Mouse (Mus musculus) G1E-ER4 (cell line): Measurements from ENCODE around the gene Fam83d. TPM values are rescaled to one million over a fixed set of nuclear protein-coding genes. Genes with fewer than 3 reads are reported as not detected.

Experiments used
- GATA1 ChIP-seq: IDR thresholded peaks from one replicate; pipeline ENCODE4 v1.8.0; 2012; ENCODE audit warnings: low read length, inconsistent platforms
- polyA plus RNA-seq: library from polyadenylated mRNA; stranded (reverse); fragments of >175 nt; gene quantifications from 2 replicates; pipeline ENCODE4 v1.2.3, GENCODE M21; 2012

The Fam83d gene
- polyA plus RNA-seq, 1 experiment, result 6.7 TPM

DNA sequence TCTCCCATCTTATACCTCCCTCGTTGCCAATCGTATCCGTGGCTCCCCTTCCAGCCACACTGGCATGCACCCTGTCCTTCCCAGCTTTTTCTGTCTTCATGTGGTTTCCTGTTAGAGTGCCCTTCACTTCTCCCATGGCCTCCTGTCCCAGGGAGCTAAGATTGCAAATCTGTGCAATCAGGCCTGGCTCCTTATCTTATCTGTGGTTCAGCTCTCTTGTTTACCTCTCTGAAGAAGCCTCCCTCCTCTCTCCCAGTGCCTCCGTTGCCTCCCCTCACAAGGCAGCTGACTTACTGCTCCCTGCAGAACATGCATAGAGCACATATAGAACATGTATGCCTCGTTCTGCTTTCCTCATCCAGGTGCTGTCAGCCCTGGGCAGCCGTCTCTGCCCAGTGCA lies 9.6 kb downstream of the Fam83d start:
- TF ChIP-seq GATA1, result no peak

DNA sequence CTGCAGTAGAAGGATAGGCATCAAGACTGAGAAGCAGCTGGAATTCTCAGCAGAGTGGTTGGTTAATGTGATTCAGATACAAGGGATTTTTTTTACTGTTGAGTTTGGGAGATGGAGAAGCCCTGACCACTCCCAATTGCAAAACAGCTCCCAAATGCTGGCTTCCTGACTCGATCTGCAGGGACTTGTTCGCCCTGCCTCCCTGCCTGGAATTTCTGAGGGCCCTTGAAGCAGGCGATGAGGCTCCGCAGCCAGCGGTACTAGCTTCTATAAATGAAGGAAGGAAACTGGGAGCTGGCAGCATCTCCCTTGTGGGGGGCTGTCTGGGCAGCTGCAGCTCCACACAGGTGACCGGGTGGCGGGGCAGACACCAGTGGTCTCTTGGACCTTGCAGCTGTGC lies 10.5 kb downstream of the Fam83d start:
- no peak for TF ChIP-seq GATA1

GRCm38 (mm10) chr2:158781126-158781525 lies 13.2 kb downstream of the Fam83d start:
- no peak for TF ChIP-seq GATA1

GRCm38 (mm10) chr2:158786927-158787795 lies 19.3 kb downstream of the Fam83d start:
- TF ChIP-seq GATA1, result no peak

DNA sequence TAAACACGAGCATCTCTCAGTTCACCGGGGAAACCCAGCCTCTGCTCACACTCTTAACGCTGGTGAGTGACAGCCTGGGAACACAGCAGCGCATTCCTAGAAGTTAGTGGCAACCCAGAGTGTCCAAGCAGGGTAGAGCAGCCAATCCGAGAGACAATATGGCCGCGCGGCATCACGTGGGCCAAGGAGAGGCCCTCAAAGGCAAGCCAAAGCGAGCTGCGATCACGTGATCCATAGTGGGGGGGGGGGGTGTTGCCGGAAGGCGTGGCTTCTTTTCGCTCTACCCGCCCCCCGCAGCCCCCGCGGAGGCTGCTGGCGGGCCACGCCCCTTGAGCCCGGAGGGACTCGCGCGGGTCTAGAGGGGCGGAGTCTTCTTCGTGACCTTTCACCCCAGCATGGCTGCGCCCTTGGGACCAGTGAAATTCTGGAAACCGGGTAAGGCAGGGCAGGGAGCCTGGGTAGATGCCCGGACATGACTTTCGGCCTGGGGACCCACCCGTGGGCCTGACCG lies 26.7 kb downstream of the Fam83d start, which contains the start of gene Dhx35:
Dhx35 (plus strand) TSS at position 314 of the 511 bp plus-strand sequence.
- TF ChIP-seq GATA1, result no peak

DNA sequence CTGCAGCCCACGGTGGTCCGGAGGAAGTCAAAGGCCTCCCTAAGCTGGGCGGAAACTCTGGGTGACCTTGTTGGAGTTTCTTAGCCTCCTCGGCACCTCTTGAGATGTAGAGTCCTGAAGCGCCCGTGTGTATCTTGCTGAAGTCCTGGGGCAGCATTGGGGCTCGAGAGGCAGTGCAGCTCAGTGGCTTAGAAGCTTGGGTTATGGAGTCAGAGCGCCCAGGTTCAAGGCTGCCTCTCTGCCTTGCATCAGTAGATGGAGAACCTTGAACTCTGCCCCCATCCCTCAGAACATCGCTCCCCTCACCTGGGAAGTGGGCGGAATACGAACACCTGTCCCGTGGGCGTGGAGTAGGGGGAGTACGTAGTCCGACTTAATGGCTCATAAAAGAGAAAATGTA lies 27.1 kb downstream of the Fam83d start:
- no peak for TF ChIP-seq GATA1

GRCm38 (mm10) chr2:158795875-158796274 lies 28.0 kb downstream of the Fam83d start:
- TF ChIP-seq GATA1, result no peak

GRCm38 (mm10) chr2:158799328-158799727 lies 31.4 kb downstream of the Fam83d start:
- no peak for TF ChIP-seq GATA1

DNA sequence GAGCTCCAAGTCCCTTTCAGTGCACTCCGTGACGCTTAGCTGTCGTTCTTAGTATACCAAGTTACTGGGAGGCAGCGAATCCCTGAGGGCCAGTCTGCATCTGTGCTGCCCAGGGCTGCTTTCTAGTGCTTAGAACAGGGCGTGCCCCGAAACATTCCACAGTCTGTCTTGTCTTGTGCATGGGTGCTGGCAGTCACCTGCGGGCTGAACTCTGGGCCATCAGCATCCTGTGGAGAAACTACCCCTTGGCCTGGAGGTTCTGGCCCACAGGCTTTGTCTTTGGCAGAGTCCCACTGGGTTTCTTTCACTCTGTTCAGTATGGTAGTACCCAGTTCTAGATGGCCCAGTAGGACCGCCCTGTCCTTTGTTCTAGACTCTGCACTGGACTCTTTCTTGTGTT lies 32.9 kb downstream of the Fam83d start:
- no peak for TF ChIP-seq GATA1

- TF ChIP-seq GATA1, result no peak
Measured at GRCm38 (mm10) chr2:158803575-158803974, 35.7 kb downstream of the Fam83d start.

GRCm38 (mm10) chr2:158815686-158816085 lies 47.8 kb downstream of the Fam83d start:
- TF ChIP-seq GATA1, result no peak

DNA sequence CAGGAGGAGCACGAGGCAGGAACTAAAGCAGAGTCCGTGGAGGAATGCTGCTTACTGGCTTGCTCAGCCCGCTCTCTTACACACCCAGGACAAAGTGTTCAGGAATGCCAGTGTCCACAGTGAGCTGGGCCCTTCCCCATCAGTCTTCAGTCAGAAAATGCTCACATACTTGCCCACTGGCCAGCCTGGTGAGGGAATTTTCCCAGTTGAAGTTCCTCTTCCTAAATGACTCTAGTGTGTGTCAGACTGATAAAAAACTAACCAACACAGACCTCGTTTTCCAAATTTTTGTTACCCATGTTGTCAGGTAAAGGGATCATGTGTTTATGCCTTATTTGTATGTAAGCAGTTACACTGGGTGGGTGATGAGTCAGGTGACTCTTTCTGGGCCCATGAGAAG lies 48.3 kb downstream of the Fam83d start:
- TF ChIP-seq GATA1, result no peak

- no peak for TF ChIP-seq GATA1
Measured at GRCm38 (mm10) chr2:158817708-158818107, 49.8 kb downstream of the Fam83d start.

GRCm38 (mm10) chr2:158828124-158828523 lies 60.2 kb downstream of the Fam83d start:
- no peak for TF ChIP-seq GATA1

DNA sequence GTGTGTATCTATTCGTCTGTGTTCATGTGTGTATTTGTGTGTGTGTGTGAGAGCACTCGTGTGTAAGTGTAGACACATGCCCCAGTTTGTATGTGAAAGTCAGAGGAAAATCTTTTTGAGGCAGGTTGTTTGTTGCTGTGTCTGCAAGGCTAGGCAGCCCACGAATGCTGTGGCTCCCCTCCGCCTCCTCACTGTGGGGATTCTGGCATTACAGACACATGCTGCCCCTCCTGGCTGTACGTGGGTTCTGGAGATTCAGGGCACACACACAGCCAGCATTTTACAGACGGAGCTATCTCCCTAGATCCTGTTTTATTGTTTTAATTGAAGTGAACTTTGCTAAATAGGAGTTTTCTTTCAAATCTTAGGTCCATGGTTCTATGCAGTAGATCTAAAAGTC lies 61.9 kb downstream of the Fam83d start:
- TF ChIP-seq GATA1, result no peak

DNA sequence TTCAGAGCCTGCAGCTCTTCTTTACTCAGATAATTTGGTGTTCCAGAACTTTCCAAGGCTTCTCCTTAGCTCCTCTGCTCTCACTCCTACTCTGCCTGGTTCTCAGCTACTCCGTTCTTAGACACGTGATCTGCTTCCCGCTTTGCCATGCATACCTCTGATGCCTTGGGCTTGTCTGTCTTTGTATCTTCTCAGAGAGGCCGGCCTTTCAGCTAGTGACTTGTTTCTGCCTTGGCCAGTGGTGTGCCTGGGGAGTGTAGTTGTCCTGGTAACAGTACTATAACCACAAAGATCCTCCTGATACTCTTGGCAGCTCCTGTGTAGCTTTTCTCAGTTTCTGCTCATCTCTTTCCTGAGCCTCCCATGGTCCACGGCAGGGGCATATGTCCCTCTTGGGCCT lies 65.3 kb downstream of the Fam83d start:
- no peak for TF ChIP-seq GATA1

GRCm38 (mm10) chr2:158833645-158834044 lies 65.8 kb downstream of the Fam83d start:
- no peak for TF ChIP-seq GATA1

Other genes starting within 250 kb of the Fam83d start
- not detected in 2 replicates for gene Slc32a1, start 157.3 kb upstream of the Fam83d start, polyA plus RNA-seq
- gene Actr5, start 143.2 kb upstream of the Fam83d start, polyA plus RNA-seq, result 17.9 and 18.9 TPM in 2 replicates
- not detected in 2 replicates for gene Ppp1r16b, start 102.7 kb upstream of the Fam83d start, polyA plus RNA-seq
- 6.8 and 8.5 TPM in 2 replicates for gene Dhx35, start 26.7 kb downstream of the Fam83d start, polyA plus RNA-seq